Mouse (Mus musculus): ENCODE data around the gene Gm10750.
"Not testable (repeated sequence)": the region's sequence is repeated elsewhere in the genome, so short reads cannot be mapped to it uniquely, and the experiment has no call there.

Gene Gm10750

DNA sequence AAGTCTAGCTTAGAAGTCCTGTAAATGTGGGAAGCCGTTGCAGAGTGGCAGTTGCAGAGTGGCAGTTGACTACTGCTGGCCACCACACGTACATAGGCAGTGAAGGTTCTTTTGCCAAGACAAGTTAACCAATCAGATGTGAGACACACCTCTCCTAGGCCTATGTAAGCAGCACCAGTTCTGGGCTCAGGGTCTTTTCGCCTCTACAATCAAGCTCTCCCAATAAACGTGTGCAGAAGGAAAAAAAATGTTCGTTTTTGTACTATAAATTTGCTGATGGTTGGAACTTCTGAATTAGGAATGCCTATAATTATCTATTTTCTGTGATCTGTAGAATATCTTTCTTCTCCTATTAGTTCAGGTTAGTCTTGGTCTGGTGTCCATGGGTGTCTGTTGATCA, at the start of gene Gm10750:
Gm10750 (minus strand) TSS at position 101 of the 400 bp plus-strand sequence.
- DNase-seq (ENCODE audit: low spot score), result not testable (repeated sequence)

DNA sequence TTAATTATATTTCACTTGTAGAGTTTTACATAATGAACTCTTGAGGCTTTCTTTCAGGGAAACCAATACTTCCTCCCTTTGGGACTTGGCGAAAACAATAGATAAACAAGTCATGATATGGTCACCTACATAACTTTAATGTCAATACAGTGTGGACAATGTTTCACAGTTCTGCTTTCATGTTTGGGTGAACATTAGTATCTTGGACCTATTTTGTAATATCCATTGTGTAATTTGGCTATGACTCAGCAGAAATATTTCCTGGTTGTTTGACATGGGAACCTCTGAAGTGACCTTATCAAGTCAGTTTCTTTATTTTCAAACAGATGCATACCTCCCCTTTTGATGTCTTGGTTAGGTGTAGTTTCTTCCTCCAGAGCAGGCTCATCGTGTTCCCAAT, 12.2 kb downstream of the Gm10750 start:
- no peak for DNase-seq (ENCODE audit: low spot score)

DNA sequence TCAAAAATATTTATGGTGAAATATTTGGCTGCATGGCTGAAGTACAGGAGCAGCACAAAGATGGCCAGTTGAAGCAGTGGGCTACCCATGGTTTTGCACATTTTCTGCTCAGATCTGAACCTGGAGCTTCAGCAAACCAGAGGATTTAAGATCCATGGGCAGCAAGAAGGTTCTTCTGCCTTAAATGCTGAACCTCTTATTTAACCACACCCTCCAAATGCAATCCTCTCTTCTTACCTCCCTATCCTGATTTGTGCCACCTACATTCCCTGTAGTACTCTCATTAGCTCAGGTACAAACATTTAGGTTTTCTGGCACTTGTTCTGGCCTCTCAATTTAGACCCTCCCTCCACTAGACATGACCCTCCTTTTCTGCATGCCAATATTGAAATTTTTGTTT, 13.9 kb downstream of the Gm10750 start, which contains the start of gene Gm1330:
Gm1330 (minus strand) TSS at position 101 of the 400 bp plus-strand sequence.
- no peak for DNase-seq (ENCODE audit: low spot score)

DNA sequence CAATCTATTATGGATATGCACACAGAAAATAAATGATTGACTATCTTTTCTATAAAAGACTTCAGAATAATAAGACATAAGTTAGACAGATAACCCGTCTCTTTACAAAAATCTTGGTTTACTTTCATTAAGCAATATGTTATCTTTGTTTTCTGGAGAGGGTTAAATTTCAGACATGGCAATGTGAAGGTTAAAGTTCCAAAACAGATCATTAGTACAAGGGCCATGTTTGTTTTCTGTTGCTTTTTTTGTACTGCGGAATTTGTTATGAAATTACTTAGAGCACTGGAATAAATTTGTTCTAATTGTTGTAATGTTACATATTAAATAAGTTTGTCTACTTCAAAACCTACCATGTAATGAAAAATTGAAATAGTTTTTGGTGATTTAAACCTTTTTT, 21.9 kb downstream of the Gm10750 start:
- DNase-seq (ENCODE audit: low spot score), result no peak
